Mouse (Mus musculus): ENCODE data around the gene Lekr1. TPM values are rescaled to one million over a fixed set of nuclear protein-coding genes. Genes with fewer than 3 reads are reported as not detected.

The Lekr1 gene
- polyA plus RNA-seq, 1 experiment from 2014 or later = 8.6 TPM

- ATAC-seq (replicated peaks; ENCODE audit: low FRiP score, low TSS enrichment, low read depth) (no peak), DNase-seq (ENCODE audit: low spot score) (no peak)
- H3K4me1 ChIP-seq (replicated peaks; ENCODE audit: control insufficient read depth, insufficient read depth, low read length) = peaks cover 5% of the 10 kb centered on the region; the same call in 1 of the 2 replicates
- H3K36me3 ChIP-seq (ENCODE audit: control insufficient read depth, insufficient read depth, low read length) = no peaks in the 10 kb centered on the region
- H3K9ac ChIP-seq (ENCODE audit: low read length) = no peak overlapping the region
- H3K27ac ChIP-seq (ENCODE audit: low read depth) = no peak overlapping the region
- no peaks in the 10 kb centered on the region for H3K27me3 ChIP-seq (replicated peaks; ENCODE audit: control insufficient read depth, insufficient read depth, low read length)
- 85% methylated on average over 8 of the region's 8 CpGs for WGBS
- no peak overlapping the region for H3K4me3 ChIP-seq (ENCODE audit: low read depth, low read length)
- no peak overlapping the region for H3K4me2 ChIP-seq (ENCODE audit: low read length)
- no peaks in the 10 kb centered on the region for H3K9me3 ChIP-seq (ENCODE audit: control insufficient read depth, low read length)
Measured at GRCm38 (mm10) chr3:65841175-65841574, 175.1 kb downstream of the Lekr1 start.

- Histone ChIP-seq H3K9me3 (ENCODE audit: control insufficient read depth, low read length) (no peaks in the 10 kb centered on the region), H3K27me3 (replicated peaks; ENCODE audit: control insufficient read depth, insufficient read depth, low read length) (no peaks in the 10 kb centered on the region), H3K27ac (ENCODE audit: low read depth) (no peak overlapping the region), H3K36me3 (ENCODE audit: control insufficient read depth, insufficient read depth, low read length) (no peaks in the 10 kb centered on the region), H3K4me1 (replicated peaks; ENCODE audit: control insufficient read depth, insufficient read depth, low read length) (peaks cover 5% of the 10 kb centered on the region; the same call in 1 of the 2 replicates), H3K4me3 (ENCODE audit: low read depth, low read length) (no peak overlapping the region), H3K9ac (ENCODE audit: low read length) (no peak overlapping the region), H3K4me2 (ENCODE audit: low read length) (no peak overlapping the region)
- DNase-seq (ENCODE audit: low spot score) (no peak), ATAC-seq (replicated peaks; ENCODE audit: low FRiP score, low TSS enrichment, low read depth) (no peak)
- 89% methylated on average over 5 of the region's 5 CpGs for WGBS
Measured at GRCm38 (mm10) chr3:65842515-65843184, 176.6 kb downstream of the Lekr1 start.

GRCm38 (mm10) chr3:65843185-65843552 lies 177.1 kb downstream of the Lekr1 start:
- Histone ChIP-seq H3K27ac (ENCODE audit: low read depth) (no peak overlapping the region), H3K36me3 (ENCODE audit: control insufficient read depth, insufficient read depth, low read length) (no peaks in the 10 kb centered on the region), H3K27me3 (replicated peaks; ENCODE audit: control insufficient read depth, insufficient read depth, low read length) (no peaks in the 10 kb centered on the region), H3K4me2 (ENCODE audit: low read length) (no peak overlapping the region), H3K4me1 (replicated peaks; ENCODE audit: control insufficient read depth, insufficient read depth, low read length) (peaks cover 5% of the 10 kb centered on the region; the same call in 1 of the 2 replicates), H3K9ac (ENCODE audit: low read length) (no peak overlapping the region), H3K9me3 (ENCODE audit: control insufficient read depth, low read length) (no peaks in the 10 kb centered on the region), H3K4me3 (ENCODE audit: low read depth, low read length) (no peak overlapping the region)
- WGBS = 70% methylated on average over 4 of the region's 4 CpGs
- DNase-seq (ENCODE audit: low spot score) (no peak), ATAC-seq (replicated peaks; ENCODE audit: low FRiP score, low TSS enrichment, low read depth) (no peak)

- no peak overlapping the region for H3K9ac ChIP-seq (ENCODE audit: low read length)
- no peaks in the 10 kb centered on the region for H3K9me3 ChIP-seq (ENCODE audit: control insufficient read depth, low read length)
- H3K27ac ChIP-seq (ENCODE audit: low read depth) = no peak overlapping the region
- no peak overlapping the region for H3K4me2 ChIP-seq (ENCODE audit: low read length)
- H3K4me3 ChIP-seq (ENCODE audit: low read depth, low read length) = no peak overlapping the region
- ATAC-seq (replicated peaks; ENCODE audit: low FRiP score, low TSS enrichment, low read depth) (no peak), DNase-seq (ENCODE audit: low spot score) (no peak)
- 90% methylated on average over 10 of the region's 10 CpGs for WGBS
- no peaks in the 10 kb centered on the region for H3K36me3 ChIP-seq (ENCODE audit: control insufficient read depth, insufficient read depth, low read length)
- no peaks in the 10 kb centered on the region for H3K27me3 ChIP-seq (replicated peaks; ENCODE audit: control insufficient read depth, insufficient read depth, low read length)
- peaks cover 5% of the 10 kb centered on the region; the same call in 1 of the 2 replicates for H3K4me1 ChIP-seq (replicated peaks; ENCODE audit: control insufficient read depth, insufficient read depth, low read length)
Measured at GRCm38 (mm10) chr3:65844302-65844701, 178.3 kb downstream of the Lekr1 start.

- 51% methylated on average over 8 of the region's 8 CpGs for WGBS
- Histone ChIP-seq H3K27me3 (replicated peaks; ENCODE audit: control insufficient read depth, insufficient read depth, low read length) (no peaks in the 10 kb centered on the region), H3K27ac (ENCODE audit: low read depth) (no peak overlapping the region), H3K4me3 (ENCODE audit: low read depth, low read length) (no peak overlapping the region), H3K9ac (ENCODE audit: low read length) (no peak overlapping the region), H3K9me3 (ENCODE audit: control insufficient read depth, low read length) (no peaks in the 10 kb centered on the region), H3K4me1 (replicated peaks; ENCODE audit: control insufficient read depth, insufficient read depth, low read length) (peaks cover 5% of the 10 kb centered on the region; the same call in 1 of the 2 replicates), H3K4me2 (ENCODE audit: low read length) (no peak overlapping the region), H3K36me3 (ENCODE audit: control insufficient read depth, insufficient read depth, low read length) (no peaks in the 10 kb centered on the region)
- DNase-seq (ENCODE audit: low spot score) (no peak), ATAC-seq (replicated peaks; ENCODE audit: low FRiP score, low TSS enrichment, low read depth) (no peak)
Measured at GRCm38 (mm10) chr3:65844851-65845552, 179.0 kb downstream of the Lekr1 start.

- Histone ChIP-seq H3K9me3 (ENCODE audit: control insufficient read depth, low read length) (no peaks in the 10 kb centered on the region), H3K9ac (ENCODE audit: low read length) (no peak overlapping the region), H3K27me3 (replicated peaks; ENCODE audit: control insufficient read depth, insufficient read depth, low read length) (no peaks in the 10 kb centered on the region), H3K4me2 (ENCODE audit: low read length) (no peak overlapping the region), H3K4me1 (replicated peaks; ENCODE audit: control insufficient read depth, insufficient read depth, low read length) (peaks cover 5% of the 10 kb centered on the region; the same call in 1 of the 2 replicates), H3K4me3 (ENCODE audit: low read depth, low read length) (no peak overlapping the region), H3K36me3 (ENCODE audit: control insufficient read depth, insufficient read depth, low read length) (no peaks in the 10 kb centered on the region), H3K27ac (ENCODE audit: low read depth) (no peak overlapping the region)
- WGBS = 83% methylated on average over 4 of the region's 4 CpGs
- DNase-seq (ENCODE audit: low spot score) = no peak
- no peak for ATAC-seq (replicated peaks; ENCODE audit: low FRiP score, low TSS enrichment, low read depth)
Measured at GRCm38 (mm10) chr3:65847158-65847787, 181.2 kb downstream of the Lekr1 start.

- Histone ChIP-seq H3K9ac (ENCODE audit: low read length) (no peak overlapping the region), H3K27ac (ENCODE audit: low read depth) (no peak overlapping the region), H3K4me2 (ENCODE audit: low read length) (no peak overlapping the region), H3K4me3 (ENCODE audit: low read depth, low read length) (no peak overlapping the region), H3K9me3 (ENCODE audit: control insufficient read depth, low read length) (no peaks in the 10 kb centered on the region), H3K27me3 (replicated peaks; ENCODE audit: control insufficient read depth, insufficient read depth, low read length) (no peaks in the 10 kb centered on the region), H3K4me1 (replicated peaks; ENCODE audit: control insufficient read depth, insufficient read depth, low read length) (peaks cover 9% of the 10 kb centered on the region), H3K36me3 (ENCODE audit: control insufficient read depth, insufficient read depth, low read length) (no peaks in the 10 kb centered on the region)
- DNase-seq (ENCODE audit: low spot score) (no peak), ATAC-seq (replicated peaks; ENCODE audit: low FRiP score, low TSS enrichment, low read depth) (no peak)
- 80% methylated on average over 5 of the region's 5 CpGs for WGBS
Measured at GRCm38 (mm10) chr3:65853746-65854145, 187.7 kb downstream of the Lekr1 start.

- Histone ChIP-seq H3K27ac (ENCODE audit: low read depth) (no peak overlapping the region), H3K27me3 (replicated peaks; ENCODE audit: control insufficient read depth, insufficient read depth, low read length) (no peaks in the 10 kb centered on the region), H3K36me3 (ENCODE audit: control insufficient read depth, insufficient read depth, low read length) (no peaks in the 10 kb centered on the region), H3K4me1 (replicated peaks; ENCODE audit: control insufficient read depth, insufficient read depth, low read length) (peaks cover 14% of the 10 kb centered on the region), H3K9ac (ENCODE audit: low read length) (no peak overlapping the region), H3K4me2 (ENCODE audit: low read length) (no peak overlapping the region), H3K4me3 (ENCODE audit: low read depth, low read length) (no peak overlapping the region), H3K9me3 (ENCODE audit: control insufficient read depth, low read length) (no peaks in the 10 kb centered on the region)
- ATAC-seq (replicated peaks; ENCODE audit: low FRiP score, low TSS enrichment, low read depth) (no peak), DNase-seq (ENCODE audit: low spot score) (no peak)
- 90% methylated on average over 5 of the region's 5 CpGs for WGBS
Measured at GRCm38 (mm10) chr3:65855521-65855920, 189.5 kb downstream of the Lekr1 start.

Data from intestine, embryonic 14.5 days (tissue).